Mouse (Mus musculus) mesoderm, embryonic 11.5 days (tissue): ENCODE data around the gene Pls1.

Experiments
- DNase-seq: peaks from one replicate; pipeline ENCODE4 v3.0.0-alpha.2; 2012; ENCODE audit warnings: low read depth, low spot score

The Pls1 gene

DNA sequence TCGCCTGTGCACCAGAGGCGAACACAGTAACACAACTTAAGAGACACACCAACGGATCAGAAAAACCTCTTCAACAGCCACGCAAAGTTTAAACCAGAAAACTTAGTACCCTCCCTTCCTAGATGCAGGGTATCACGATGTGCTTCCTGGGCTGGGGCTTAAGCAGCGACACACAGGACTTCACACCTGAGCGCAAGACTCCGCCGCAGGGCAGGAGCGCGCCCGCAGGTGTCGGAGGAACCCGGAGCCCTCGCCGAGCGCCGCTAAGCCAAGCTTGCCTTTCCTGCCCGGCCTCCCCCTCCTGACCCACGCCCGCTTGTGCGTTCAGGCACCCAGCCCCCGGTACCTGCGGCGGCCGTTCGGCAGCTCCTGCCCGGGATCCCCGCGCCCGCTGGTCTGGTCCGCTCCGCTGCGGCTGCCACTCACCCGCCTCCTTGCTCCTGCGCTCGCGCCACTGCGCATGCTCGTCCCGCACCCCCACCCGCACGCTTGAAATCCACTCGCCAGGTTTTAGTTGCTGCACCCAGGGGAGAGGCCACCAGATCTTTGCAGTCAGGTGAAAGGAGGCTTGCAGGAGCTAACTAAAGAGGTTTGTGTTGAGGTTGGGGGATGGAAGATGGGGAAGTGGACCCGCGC, at the start of gene Pls1:
Gene Pls1 (minus strand): TSS at position 487 of the 636 bp plus-strand sequence.
- DNase-seq, result peak; percentile 91

GRCm38 (mm10) chr9:95882751-95883150, 37.6 kb upstream of the Pls1 start:
- DNase-seq, result no peak

DNA sequence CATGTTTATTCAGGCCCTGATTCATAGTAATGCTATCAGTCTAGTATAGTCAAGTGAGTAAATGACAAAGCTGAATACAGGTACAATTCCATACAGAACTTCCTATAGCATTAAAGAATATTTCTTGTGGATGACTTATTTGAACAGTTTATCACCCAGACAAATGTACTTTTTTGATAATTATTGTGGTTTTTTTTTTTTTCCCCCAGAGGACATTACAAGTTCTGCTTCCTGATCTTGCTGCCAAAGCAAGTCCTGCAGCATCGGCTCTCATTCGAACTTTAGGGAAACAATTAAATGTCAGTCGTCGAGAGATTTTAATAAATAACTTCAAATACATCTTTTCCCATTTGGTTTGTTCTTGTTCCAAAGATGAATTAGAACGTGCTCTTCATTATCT, 33.1 kb upstream of the Pls1 start:
- no peak for DNase-seq

GRCm38 (mm10) chr9:95858027-95858570, 13.0 kb upstream of the Pls1 start:
- peak; percentile 72 for DNase-seq

DNA sequence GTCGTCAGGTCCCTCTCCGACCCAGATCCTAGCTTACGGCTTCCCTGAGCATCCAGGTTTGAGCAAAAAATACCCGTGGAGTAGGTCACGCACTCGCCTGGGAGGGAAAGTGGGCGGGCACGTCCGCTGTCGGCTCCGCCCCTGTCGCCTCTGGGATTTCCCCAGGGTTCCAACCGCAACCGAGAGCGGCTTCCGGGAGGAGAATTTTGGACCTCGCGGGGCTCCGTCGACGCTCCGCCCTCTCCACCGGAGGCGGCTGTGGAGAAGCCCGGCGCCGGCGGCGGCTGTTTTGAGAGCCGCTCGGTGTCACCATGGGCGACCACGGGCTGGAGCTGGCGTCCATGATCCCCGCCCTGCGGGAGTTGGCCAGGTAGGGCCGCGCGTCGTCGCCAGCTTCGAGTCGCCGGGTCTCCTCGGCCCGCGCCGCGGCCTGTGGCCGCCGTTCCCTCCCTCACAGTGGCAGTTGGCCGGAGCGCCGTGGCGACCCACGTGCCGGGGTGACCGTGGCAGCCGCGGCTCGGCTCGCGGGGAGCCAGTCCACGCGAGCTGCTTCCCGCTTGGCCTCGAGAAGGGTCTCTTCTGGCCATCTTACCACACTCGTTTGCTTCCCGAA, 12.4 kb upstream of the Pls1 start, which contains the start of gene Atr:
Gene Atr (plus strand): TSS at position 184 of the 613 bp plus-strand sequence.
- peak; percentile 96 for DNase-seq

DNA sequence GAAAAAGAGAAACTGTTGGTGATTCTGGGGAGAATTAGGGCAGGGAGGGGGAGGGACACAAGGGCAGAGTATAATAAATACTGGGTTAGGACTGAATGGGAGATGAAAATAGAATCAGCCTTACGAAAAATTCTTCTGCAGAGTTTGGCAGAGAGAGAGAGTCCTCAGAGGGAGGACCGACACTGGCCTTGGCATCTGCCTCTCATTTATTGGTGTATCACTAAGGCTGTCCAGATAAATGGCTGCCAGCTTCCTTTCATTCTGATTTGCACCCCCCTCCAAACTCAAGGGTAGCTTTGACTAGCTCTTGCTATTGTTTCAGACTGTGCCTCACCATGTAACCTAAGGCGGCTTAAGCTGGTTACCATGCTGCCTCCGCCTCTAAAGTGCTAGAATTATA, 10.9 kb upstream of the Pls1 start:
- no peak for DNase-seq

DNA sequence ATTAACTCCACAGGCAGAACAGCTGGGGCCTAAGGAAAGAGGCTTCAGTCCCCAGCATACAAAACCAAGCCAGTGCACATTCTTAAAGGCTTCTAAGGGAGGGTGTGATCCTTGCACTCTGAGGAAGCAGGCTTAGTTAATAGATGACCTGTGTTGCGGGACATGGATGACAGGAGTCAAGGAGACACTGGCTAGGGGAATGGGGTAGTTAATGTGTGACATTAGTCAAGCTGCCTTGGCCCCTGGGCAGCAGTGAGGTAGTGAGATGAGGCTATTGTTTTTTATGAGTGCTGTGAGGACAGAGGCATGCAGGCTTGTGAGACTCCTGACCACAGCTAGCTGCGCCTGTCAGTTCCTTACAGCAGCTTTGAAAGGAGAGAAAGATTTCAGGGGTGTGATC, 9.8 kb upstream of the Pls1 start:
- no peak for DNase-seq

GRCm38 (mm10) chr9:95852896-95853295, 7.8 kb upstream of the Pls1 start:
- DNase-seq, result peak; percentile 86

DNA sequence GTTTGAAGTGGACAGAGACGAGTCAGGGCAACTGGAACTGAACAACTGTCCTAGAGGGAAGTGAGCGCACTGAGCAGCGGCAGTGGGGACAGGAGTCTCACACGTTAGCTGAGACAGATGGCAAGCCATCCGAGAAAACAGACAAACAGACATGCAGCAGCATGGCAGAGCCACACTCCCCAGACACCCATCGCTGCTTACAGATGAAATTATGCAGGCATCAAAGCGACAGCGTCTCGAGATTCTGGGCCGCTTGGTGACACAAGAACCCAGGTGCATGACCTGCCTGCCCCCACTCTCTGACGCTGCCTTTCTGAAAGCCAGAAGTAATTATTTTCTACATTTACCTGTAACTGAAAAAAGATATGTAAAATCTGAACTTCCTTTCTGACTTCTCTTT, 6.6 kb upstream of the Pls1 start:
- DNase-seq, result no peak

GRCm38 (mm10) chr9:95845711-95846110, 600 bp upstream of the Pls1 start:
- no peak for DNase-seq

DNA sequence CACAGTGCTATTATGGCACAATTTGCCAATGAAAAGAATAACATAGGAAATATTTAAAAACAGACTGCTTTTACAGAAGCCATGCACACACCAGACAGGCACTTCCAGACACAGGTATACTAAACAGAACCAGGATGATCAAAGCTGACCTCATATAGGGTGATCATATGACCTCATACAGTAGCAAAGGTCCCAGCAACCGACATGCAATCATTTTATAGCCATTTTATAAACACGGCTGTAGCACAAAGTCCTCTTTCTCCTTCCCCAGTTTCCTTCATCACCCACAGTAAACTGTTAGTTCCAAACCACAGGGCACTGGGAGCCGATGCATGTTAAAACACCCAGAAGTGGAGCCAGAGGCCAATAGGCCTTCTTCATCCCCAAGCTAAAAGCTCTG, 5.7 kb downstream of the Pls1 start:
- no peak for DNase-seq

GRCm38 (mm10) chr9:95835741-95836140, 9.4 kb downstream of the Pls1 start:
- DNase-seq, result no peak

DNA sequence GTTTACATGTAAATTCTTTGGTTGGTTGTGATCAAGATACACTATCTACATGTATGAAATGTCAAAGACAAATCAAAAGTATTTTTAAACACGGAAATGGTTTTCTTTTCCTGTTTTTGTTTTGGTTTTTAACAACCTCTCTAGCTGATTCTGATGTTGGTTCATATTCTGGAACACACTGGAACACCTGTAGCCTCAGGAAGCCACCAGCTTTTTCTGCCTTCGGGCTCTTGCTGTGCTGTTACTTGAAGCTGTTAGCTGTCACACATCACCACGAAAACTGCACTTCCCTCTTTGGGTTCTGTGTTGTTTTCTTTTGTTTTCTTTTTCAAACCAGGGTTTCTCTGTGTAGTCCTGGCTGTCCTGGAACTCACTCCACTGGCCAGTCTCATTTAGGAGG, 10.3 kb downstream of the Pls1 start:
- DNase-seq, result no peak

DNA sequence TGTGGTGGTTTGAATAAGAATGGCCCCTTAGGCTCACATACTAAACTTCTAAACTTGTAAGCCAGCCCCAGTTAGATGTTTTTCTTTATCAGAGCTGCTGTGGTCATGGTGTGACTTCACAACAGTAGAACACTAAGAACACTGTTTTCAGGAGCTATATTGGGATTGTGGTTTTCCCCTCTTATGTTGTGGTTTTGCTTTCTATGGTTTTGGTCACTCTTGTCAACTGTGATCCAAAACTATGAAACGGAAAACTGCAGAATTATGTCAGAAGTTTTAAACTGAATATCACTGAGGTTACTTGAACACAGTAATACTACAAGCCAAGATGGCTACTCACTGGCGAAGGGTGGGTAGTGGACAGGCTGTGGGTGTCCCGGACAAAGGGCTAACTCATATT, 12.4 kb downstream of the Pls1 start:
- DNase-seq, result no peak

GRCm38 (mm10) chr9:95827565-95827964, 17.5 kb downstream of the Pls1 start:
- no peak for DNase-seq

GRCm38 (mm10) chr9:95822531-95822930, 22.6 kb downstream of the Pls1 start:
- DNase-seq, result no peak

- no peak for DNase-seq
These were observed 29.4 kb downstream of the Pls1 start for GRCm38 (mm10) chr9:95815706-95816105.

DNA sequence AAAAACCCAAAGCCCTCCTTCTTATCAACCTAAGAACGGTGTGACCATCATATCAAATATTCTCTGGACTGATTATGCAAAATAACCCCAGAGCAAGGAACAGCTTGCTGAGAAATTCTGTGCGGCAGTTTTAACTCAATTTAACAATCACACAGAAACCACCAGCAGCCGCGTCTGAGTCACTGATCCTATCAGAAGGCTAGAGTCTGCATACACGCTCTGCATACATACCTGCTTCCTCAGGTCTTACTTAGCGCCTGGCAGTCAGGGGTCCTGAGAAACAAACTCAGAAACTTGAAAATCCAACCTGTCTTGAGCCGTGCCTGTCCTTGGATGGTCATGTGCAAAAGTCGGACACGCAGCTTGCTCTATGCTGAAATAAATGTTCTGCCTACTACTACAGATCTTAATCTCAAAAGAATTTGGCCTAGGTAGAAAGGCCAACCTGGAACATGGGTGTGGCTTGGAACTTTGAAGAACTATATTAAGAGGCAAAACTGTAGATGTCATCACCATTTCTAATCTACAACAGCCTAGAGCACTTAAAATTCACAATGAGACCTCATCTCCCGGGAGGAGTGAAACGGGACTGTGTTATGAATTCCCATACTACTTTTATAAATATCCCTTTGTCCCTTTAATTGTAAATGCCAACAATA, 30.0 kb downstream of the Pls1 start:
- no peak for DNase-seq

DNA sequence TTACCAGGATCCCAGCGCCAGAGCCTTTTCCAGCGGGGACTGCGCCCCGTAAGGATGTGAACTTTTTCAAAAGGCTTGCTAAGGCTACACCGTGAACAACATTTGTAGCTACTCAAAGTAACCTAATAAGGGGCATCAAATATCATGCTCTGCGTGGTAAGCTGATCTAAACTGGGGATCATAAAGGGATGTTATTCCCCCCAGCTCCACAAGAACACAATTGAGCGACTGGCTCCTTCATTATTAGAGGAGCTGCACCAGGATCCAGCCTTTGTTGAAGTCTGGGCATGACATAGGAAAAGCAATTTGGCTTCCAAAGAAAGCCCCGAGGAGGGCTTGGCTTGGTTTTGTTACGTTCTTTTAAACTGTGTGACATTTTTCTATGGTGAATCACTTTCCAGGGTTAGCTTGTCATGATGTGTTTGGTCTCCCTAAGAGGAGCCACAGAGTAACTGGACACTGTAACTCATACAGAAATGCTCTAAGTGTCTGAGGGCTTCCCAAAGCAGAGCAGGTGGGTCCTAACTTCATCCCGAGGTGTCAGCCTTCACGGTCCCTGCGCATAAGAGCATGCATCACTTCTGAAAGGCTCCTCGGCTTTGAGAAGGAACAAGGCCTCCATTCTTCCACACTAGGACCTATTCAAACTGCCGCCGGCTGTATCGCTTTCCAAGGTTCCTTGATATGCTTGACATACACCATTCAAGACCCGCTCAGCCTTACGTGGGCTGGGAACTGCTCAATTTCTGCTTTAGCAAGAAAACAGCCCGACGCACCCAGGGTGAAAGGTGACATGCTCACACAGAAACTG, 31.2 kb downstream of the Pls1 start:
- peak; percentile 54 for DNase-seq

DNA sequence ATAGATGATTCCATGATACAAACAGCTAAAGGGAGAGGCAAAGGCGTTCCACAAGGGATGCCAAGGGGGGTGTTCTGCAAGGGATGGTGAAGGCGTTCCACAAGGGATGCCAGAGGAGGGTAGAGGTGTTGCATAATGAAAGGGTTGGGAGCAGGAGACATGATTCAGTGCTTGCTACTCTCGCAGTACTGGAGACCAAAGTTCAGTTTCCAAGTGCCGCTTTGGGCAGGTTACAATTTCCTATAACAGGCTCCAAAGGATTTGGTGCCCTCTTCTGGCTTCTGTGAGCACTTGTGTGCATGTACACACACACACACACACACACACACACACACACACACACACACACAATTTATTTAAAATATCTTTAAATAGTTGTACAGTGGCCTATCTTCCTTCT, 33.3 kb downstream of the Pls1 start:
- no peak for DNase-seq

DNA sequence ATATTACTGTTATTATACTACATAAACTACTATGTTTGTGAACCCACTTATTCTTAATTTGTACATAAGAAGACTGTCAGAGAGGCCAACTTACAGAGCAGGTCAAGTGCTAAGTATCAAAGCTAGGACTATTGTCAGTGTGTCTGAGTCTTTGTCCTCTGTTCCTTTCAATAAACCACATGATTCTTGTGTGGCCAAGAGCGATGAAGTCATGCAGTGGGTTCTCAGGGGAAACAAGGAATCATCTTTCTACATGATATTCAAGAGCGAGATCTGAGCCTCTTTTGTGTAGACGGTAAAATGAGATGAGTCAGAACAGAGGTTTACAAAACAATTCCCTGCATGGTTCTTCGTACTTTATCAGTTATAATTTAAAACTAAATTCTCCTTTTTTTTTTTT, 35.5 kb downstream of the Pls1 start:
- DNase-seq, result no peak

DNA sequence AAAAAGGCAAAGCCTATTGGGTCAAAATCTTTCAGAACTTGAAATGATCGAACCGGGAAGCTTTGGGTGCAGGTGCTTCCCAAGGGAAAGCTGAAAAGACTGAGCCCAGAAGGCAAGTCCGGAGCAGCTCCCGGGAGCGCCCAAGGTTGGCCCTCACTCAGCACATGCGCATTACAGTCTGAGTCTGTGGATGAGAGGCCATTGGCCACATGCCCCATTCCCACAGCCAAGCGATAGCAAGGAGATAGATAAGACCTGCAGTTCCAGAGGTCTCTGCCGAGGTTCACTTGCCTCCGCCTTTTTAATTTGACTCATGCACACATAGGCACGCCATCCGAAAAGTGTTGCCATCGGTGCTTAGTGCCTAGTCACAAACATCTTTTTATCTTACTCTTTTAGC, 39.7 kb downstream of the Pls1 start:
- no peak for DNase-seq
